7 mouse cellular contexts compared by ENCODE assay signal in genomic region chr5:33819876-33820732, GRCm38 (mm10). TPM values are rescaled to one million over a fixed set of nuclear protein-coding genes. Genes with fewer than 3 reads are reported as not detected.
DNase-seq lines count a peak whose midpoint lies in the region; ATAC-seq lines count a peak whose summit lies in the region.

Gene Nsd2 (plus strand): TSS chr5:33820725.

- no peaks in the 10 kb centered on the region for H3K36me3 ChIP-seq in intestine, embryonic 15.5 days
- peaks cover 23% of the 10 kb centered on the region for H3K36me3 ChIP-seq in midbrain, embryonic 10.5 days

- peak within 1 kb of the TSS; percentile 99 for H3K4me3 ChIP-seq in intestine, embryonic 15.5 days (replicated peaks)
- H3K4me3 ChIP-seq in midbrain, embryonic 10.5 days: peak within 1 kb of the TSS; percentile 99

- ATAC-seq in intestine, embryonic 15.5 days: peak; percentile 85

- H3K27me3 ChIP-seq in intestine, embryonic 15.5 days (replicated peaks): no peaks in the 10 kb centered on the region
- no peaks in the 10 kb centered on the region for H3K27me3 ChIP-seq in midbrain, embryonic 10.5 days (ENCODE audit: low read depth, poor library complexity, severe bottlenecking)

- peak; percentile 92 to 96 for DNase-seq in adrenal gland, adult (ENCODE audit: inconsistent age in 2 of 2, low spot score in 1 of 2)
- DNase-seq in embryo, embryonic 10.5 days (ENCODE audit: low spot score): peak; percentile 94
- peak; percentile 85 for DNase-seq in gastrocnemius, postnatal 25 days
- peak; percentile 95 for DNase-seq in left cerebral cortex, postnatal 25 days (ENCODE audit: low spot score in 2 of 2)
- peak; percentile 88 for DNase-seq in midbrain, embryonic 10.5 days (ENCODE audit: low spot score)
- DNase-seq in right cerebral cortex, postnatal 4 days: peak; percentile 92

- peaks cover 26% of the 10 kb centered on the region for H3K4me1 ChIP-seq in intestine, embryonic 15.5 days (replicated peaks)
- H3K4me1 ChIP-seq in midbrain, embryonic 10.5 days: peaks cover 61% of the 10 kb centered on the region

- H3K4me2 ChIP-seq in intestine, embryonic 15.5 days (replicated peaks): peak within 1 kb of the TSS; percentile 85

- H3K9me3 ChIP-seq in intestine, embryonic 15.5 days: no peaks in the 10 kb centered on the region
- H3K9me3 ChIP-seq in midbrain, embryonic 10.5 days (replicated peaks): no peaks in the 10 kb centered on the region

- intact Hi-C loops in left cerebral cortex, postnatal 25 days (cut with DNase I): loop anchor here (1.0 to 5.0 kb wide), 2 partner anchors 38 to 117 kb away; partner anchors contain the start of genes Letm1 and Nelfa

- peak within 1 kb of the TSS; percentile 100 for H3K9ac ChIP-seq in intestine, embryonic 15.5 days

- WGBS in intestine, embryonic 15.5 days: under 1% methylated on average over 129 of the region's 136 CpGs
- WGBS in midbrain, embryonic 10.5 days: under 1% methylated on average over 117 of the region's 136 CpGs

- peak within 1 kb of the TSS; percentile 97 for H3K27ac ChIP-seq in intestine, embryonic 15.5 days
- peak within 1 kb of the TSS; percentile 100 for H3K27ac ChIP-seq in midbrain, embryonic 10.5 days (replicated peaks)

RNA-seq across cellular contexts. Expression of gene Nsd2, which starts in this region (rescaled TPM):
- 10 to 100 TPM; 10.1 TPM for total RNA-seq in gastrocnemius, postnatal 25 days (2021)
- 38.8 and 41.3 TPM in 2 replicates for polyA plus RNA-seq in intestine, embryonic 15.5 days (2015; fragmentation: Nextera tagmentation; extraction: Ambion mirVana)
- total RNA-seq in left cerebral cortex, postnatal 25 days (2021): 100 to 1,000 TPM; 144 to 147 TPM
- polyA plus RNA-seq in midbrain, embryonic 10.5 days (2016; fragmentation: Nextera tagmentation; extraction: Ambion mirVana): 91.0 and 97.6 TPM in 2 replicates

Comparison
In these comparisons a context has a peak if more than half of its experiments do, and no peak if none do; other contexts are left out.
1. Peak in every context shown above with its lines: DNase-seq, ATAC-seq, H3K4me3 ChIP-seq and H3K27ac ChIP-seq.
2. RNA of gene Nsd2 (total RNA-seq): 144 to 147 TPM in left cerebral cortex, postnatal 25 days; 10.1 TPM in gastrocnemius, postnatal 25 days; every median in the first group is over 10 times any median in the second.